Mouse (Mus musculus) urinary bladder, adult 2 months (tissue): ENCODE results near the gene Mtss1l. TPM values are rescaled to one million over a fixed set of nuclear protein-coding genes. Genes with fewer than 3 reads are reported as not detected.

Source experiments
- DNase-seq: peaks from one replicate; pipeline ENCODE4 v3.0.0; 2022; ENCODE audit warnings: low spot score
- polyA plus RNA-seq: library from polyadenylated mRNA; depleted of rRNA; stranded (reverse); fragments of >200 nt; gene quantifications from 2 replicates; pipeline ENCODE4 v1.2.3, GENCODE M21; 2012; rRNA removed

The Mtss1l gene
- 28.7 and 47.5 TPM in 2 replicates for polyA plus RNA-seq

DNA sequence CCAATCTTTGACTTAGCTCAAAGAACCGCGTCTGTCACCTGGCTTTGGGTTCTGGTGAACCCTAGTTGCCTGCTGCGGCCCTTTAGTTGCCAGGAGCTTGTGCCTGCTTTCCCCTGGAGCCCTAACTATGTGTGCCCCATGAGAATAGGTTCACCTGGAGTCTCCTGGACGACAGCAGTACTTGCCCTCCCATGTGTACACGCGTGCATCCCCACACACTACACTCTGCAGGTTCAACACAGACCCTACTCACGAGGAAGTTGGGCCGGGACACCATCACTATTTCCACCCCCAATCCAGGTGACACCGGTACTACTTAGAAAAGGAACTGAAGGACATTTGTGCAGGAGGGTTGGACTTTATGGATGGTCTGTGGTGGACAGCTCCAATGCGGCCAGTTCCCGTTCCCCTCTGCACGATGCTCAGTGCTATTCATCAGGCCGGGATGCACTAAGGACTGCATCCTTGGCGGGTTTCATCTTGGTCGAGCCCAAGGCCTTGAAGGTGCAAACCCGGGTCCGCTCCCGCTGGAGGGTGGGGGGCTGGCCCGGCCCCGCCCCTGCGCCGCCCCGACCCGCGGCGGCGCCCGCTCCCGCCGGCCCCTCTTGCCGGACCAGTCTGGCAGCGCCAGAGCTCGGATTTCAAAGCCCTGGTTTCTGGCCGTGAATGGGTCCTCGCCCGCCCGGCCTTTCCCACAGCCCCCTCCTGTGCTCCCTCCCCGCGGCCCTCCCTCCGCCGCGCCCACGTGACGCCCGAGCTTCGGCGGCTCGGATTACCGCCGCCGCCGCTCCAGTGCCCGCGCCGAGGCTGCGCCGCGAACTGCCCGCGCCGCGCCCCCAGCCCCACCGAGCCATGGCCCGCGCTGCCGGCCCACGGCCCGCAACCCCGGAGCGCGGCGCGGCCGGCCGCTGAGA lies at the start of gene Mtss1l:
Gene Mtss1l (plus strand): TSS at position 792 of the 914 bp plus-strand sequence.
- peak; percentile 69 for DNase-seq

DNA sequence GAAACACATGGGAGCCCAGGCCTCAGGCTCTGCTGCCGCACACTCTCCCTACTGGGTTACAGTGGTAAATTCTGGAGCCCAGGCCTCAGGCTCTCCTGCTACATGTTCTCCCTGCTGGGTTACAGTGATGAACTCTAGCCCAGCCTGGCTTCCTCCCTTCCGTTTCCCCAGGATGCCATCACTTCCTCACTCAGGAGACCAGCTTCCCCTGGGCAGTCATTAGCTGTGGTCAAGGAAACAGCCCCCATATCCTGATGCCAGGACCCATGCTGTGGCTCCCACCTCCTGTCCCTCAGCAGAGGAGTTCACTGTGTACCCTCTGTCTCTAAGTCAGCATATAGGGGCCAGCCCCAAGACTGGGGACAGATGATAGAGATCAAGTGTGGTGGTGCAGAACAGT lies 49.1 kb upstream of the Mtss1l start:
- no peak for DNase-seq

DNA sequence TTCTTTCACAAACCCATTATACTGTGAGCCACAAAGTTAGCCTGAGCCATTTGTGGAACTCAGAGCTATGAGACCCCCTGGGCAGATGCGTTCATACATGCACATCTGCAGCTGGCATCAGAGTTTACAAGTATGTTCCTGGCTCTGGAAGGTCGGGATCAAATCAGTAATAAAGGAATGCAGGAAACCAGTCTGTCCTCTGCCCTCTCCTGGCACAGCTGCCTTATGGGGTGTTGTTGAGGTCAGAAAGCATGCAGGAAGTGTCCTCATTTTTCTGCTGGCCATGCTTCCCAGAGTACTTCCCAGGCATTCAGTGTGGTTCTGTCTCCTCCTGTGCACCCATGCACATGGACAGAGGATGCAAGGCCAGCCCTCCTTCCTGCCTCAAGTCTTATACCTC lies 48.1 kb upstream of the Mtss1l start:
- DNase-seq: no peak

DNA sequence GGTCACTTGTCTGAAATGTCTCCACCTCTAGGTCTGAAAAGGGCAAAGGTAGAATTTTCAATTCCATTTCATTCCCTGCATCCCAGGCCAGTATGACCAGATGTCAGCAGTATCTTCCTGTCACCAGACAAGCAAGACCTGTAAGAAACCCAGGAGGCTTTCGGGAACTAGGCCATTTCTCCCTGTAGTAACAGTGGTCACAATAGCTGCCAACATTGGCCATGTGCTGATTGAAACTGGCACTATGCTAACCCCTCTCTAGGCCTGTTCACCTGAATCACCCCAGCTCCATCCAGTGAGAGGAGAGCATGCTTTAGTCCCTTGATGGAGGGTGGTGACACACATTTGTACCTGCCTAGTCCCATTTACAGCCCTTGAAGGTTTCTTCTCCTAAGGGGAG lies 46.7 kb upstream of the Mtss1l start:
- DNase-seq: no peak

DNA sequence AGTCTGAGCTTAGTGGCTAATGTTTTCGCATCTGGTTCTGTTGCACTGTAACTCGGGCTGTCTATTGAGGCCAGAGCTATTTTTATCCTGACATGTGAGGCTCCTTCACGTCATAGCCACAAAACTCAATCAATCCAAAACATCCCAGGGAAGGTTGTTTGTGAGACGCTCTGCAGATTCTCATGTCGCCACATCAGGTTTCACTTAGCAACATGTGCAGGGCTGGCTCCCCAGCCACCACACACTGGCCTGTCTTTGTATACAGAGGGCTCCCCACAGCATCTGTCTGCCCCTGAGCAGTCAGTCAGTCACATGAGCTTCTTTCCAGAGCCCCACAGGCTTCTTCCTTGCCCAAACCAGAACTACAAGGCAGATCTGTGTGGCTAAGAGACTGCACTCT lies 44.6 kb upstream of the Mtss1l start:
- DNase-seq: no peak

DNA sequence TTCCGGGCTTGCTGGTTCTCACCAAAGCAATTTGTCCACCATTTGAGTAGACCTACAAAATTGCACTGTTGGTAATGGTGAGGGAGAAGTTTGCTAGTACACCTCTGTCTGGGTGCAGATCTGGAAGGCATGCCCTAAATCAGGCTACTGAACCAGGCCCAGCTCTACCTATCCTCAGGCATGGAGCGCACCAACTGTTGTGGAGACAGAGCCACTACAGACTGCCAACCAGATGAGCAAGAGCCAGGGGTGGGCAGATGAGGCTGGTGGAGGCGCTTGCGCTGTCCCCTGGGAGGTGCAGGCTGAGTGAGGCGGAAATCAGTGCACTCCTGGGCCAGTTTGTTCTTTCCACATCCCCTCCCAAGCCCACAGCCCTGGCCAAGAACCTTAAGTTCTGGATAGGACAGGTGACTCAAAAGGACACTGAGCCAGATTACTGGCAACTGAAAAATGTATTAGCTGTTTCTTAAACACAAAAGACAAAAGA lies 44.1 kb upstream of the Mtss1l start:
- no peak for DNase-seq

DNA sequence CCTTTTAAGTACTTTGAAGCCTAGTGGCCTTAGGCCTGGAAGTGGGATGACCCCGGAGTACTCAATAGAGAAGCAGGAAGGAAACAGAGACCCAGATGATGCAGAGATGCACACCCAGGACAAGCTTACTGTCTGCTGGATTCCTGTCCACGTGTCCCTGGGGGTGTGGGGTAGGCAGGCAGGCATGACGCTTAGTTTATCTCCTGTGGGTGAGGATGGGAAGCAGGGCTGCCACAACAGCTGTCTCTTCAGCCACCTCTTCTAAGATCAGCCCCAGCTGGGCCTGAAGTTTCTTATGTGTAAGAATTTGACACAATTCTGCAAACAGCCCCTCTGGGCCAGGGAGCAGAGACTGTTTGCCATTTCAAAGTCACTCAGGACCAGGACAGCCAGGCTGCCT lies 42.3 kb upstream of the Mtss1l start:
- no peak for DNase-seq

DNA sequence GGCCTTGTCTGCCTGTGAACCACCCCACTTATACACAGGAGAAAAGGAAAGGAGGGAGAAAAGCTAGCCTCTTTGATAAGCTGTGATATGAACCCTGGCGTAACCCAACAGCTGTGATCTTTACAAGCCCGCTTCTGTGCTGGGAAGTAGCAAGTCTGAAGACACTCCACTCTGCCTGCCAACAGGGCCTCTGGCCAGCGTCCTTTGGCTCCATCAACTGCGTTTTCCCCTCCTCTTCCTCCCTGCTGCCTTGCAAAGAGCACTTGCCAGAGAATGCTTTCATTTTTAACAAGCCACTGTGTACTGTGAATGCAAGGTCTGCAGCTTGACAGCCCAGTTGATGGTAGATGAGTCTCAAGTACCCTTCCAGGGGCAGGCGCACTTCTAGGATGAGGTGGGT lies 33.5 kb upstream of the Mtss1l start:
- DNase-seq: no peak

DNA sequence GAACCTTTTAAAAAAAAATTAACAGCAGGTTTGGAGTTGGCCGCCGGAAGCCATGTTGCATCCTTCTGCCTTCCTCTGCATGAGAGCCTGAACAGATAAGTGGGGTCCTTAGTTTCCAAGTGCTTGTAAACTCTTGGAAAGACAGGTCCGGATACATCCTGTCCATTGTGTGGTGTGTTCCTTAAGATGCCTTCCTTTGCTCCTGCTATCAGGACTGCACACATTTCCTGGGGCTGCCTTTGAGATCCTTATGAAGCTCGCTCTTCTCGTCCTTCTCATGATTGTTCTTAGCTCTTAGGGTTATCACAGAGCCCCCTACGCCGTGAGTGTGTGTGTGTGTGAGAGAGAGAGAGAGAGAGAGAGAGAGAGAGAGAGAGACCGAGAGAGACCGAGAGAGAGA lies 31.3 kb upstream of the Mtss1l start:
- DNase-seq: no peak

DNA sequence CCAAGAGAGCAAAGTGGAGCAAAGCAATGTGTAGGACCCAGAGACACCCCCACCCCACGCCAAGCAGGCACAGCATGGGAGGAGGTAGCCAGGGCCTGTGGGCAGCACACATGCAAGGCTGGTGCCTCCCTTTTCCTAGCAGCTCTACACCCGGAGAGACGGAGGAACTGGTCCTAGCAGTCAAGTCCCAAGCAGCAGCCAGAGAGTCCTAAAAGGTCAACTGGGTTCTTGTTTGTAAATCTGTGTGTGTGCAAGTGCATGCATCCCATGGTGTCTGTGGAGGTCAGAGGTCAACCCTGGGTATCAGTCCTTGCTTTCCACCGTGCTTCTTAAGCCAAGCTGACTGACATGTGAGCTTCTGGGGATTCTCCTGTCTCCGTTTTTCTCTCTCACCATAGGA lies 27.1 kb upstream of the Mtss1l start:
- no peak for DNase-seq

DNA sequence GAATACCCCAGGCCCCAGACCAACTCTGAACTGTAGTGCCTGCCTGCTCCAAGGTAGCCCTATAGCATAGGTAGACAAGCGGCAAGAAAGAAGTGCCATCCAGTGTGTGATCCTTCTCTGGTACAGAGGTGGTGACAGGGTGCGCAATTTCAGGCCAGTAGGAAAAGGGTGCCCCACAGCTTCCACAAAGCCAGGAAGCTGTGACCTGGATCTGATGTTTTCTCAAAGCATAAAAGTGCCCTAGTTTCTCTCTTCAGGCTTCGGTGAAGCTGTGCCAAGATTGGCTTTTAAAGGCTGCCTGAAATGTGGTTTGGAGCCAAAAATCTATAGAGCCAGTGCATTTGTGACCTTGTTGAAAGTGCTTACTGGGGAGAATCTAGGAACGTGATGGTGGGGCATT lies 26.4 kb upstream of the Mtss1l start:
- no peak for DNase-seq

DNA sequence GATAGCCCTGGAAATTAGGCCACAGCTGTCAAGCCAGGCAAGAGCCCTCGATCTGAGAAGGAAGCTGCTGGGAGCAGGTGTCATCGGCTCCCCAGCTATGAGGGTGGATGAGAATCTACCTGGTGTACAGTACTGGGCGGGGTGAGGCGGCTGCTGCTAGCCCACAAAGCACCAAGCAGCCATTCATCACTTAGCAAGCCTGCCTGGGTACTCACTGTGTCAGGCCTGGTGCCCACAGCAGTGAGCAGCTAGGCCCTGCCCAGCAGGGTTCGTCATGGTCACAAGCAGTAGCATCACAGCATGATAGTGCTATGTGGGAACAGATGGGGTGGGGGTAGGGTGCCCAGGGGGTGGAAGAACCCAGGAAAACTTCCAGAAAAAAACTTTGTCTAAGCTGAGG lies 25.8 kb upstream of the Mtss1l start:
- DNase-seq: no peak

DNA sequence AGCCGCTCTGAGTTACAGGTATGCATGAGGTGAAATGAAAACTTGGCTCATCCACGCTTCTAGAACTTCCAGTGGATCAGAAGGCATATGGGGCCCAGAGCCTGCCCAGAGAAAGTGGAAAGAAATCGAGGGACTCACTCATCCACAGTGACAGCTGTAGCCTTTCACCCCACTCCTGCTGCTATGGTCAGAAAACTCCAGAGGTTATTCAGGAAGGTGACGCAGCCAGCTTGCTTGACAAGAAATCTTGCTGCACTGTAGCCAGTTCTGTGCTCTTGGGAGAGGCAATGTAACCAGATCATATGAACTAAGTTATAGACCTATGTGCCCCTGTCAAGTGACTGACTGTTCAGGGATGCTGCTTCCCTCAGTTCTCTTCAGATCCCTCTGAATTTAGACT lies 25.2 kb upstream of the Mtss1l start:
- DNase-seq: no peak

DNA sequence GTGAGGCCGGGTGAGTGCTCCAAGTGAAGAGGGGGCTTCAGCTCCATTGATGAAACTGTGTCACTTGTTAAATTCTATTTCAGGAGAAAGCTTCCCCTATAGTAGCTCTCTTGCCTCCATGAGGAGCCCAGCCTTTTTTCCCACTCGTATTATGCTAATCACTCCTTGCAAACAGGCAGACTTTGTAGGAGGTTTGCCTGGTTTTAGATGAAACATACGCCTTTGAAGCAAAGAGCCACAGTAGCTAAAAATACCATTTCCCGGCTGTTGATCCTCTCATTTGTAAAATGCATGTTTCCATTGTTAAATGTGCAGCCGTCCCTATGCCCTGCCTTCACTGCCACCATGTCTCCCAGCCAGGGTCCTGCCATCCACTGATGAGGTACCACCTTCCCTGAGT lies 23.7 kb upstream of the Mtss1l start:
- no peak for DNase-seq

DNA sequence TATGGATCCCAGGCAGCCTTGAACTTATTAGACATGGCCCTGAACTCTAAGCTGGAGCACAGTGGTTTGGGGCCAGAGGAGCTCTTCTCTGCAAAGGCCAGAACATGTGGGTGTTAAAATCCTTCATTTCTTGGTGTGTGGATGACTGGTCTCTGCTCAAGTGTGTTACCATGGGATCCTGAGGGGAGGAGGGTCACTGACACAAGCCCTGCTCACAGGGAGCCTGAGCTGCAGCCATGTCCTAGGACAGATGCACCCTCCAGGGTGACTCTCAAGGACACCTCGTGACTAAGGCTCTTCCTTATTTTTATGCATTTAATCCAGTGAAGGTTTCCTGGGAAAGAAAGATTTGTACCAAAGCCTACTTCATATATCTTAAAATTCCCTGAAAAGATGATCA lies 23.2 kb upstream of the Mtss1l start:
- no peak for DNase-seq

DNA sequence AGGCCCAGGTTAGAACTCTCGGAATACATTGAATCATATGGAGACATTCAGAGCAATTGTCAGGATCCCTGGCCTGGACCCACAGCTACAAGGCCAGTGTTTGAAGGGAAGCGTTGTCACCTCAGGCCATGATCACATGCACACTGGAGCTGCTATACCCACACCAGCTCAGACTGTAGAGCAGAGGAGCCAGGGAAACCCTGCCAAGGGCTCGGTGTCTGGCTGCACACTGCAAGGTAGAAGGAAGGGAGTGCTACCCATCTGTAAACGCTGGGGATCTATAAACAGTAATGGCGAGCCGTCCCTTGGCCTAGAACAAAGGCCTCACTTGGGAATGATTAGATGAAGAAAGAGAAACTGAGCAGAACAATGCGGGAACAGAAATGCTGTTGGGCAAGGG lies 21.8 kb upstream of the Mtss1l start:
- DNase-seq: no peak

DNA sequence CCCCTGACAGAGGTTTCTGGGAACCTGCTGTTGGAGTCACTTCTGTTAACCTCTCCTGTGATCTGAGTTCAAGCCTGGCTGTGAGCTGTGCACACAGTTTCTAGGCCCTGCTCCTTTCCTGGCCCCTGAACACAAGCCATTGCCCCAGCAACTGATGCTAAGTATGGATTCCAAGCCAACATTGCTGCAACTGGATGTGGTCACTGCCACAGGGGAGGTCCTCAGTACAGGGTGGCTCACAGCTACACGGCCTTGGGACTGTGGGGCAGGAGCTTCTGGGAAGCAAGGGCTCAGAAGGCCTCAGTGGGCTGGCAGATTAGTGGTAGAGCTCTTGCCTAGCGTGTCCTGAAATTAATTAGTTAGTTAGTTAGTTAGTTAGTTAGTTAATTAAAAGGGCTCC lies 20.7 kb upstream of the Mtss1l start:
- DNase-seq: no peak

DNA sequence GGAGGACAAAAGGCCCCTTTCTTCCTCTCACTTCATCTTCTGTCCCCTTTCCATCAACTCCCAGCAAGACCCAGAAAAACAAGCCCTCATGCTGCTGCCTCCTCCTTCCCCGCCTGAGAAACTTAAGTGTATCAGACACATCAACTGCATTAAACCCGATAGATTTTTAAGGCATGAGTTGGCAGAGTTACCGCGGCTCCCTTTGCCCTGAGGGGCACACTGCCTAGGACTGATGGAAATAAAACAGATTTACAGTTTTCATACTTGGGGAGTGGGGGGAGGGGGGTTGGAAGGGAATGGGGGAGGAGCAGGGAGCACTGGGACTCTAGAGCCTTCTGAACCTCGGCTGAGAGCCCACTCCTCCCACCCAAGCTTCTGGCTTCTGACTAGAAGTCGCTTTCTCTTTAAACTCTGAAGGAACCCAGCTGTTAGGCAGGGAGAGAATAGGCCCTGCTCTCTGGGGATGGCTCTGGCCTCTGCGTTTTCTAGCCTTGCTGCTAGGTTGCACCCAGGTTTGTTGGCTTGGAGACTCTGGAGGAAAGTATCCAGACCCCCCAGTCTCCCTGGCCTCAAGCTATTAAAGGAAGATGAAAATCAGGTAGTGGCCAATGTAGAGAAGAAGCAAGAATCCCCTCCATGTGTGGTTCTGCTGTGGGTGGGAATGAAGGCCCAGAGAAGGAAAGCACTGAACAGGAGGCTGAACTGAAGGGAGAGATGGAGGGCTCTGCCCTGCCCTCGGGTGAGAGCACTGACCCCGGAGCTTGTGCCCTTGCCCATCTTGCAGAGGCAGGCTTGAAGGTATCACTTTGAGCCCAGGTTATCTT lies 18.4 kb upstream of the Mtss1l start:
- DNase-seq: no peak

DNA sequence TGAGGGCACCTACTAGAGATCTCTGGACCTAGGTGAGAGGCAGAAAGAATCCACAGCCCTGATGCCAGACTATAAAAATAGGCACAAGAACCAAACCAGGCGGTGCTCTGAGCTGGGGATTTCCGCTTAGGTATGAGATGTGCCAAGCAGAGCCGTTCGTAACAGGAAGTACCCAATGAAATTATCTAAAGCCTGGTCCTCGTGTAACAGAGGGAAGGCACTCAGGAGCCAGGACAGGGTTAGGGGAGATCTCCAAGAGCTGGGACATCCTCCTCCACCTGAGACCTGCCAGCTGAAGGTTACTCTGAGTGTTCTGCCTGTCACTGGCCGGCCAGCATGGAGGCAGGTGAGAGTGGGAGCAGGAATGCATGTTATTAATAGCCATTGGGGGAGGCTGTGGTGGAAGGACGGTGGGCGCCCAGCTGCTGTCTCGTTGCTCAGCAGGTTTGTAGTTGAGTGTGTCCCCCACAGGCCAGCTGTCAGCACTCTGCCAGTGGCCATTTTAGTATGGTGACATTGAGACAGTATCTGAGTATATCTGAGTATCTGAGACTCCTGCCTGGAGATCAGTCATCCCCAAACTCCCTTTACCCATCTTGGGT lies 17.7 kb upstream of the Mtss1l start:
- DNase-seq: no peak

DNA sequence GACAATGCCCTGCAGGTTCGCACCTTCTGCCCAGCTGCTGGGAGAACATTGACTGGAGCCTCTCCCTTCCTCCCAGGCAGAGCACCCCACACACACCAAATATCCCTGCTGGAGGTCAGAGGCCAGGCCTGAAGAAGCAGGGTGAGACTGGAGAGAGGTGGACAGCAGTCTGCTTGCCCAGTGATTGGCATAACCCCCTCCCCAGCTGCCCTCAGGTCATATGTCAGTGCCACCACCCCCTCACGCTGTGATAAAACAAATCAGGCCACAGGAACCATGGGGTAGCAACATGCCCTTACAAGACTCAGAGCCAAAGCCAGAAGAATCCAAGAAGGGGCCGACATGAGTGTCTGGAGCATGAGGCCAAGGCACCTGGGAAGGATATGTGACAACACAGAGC lies 17.2 kb upstream of the Mtss1l start:
- DNase-seq: no peak

DNA sequence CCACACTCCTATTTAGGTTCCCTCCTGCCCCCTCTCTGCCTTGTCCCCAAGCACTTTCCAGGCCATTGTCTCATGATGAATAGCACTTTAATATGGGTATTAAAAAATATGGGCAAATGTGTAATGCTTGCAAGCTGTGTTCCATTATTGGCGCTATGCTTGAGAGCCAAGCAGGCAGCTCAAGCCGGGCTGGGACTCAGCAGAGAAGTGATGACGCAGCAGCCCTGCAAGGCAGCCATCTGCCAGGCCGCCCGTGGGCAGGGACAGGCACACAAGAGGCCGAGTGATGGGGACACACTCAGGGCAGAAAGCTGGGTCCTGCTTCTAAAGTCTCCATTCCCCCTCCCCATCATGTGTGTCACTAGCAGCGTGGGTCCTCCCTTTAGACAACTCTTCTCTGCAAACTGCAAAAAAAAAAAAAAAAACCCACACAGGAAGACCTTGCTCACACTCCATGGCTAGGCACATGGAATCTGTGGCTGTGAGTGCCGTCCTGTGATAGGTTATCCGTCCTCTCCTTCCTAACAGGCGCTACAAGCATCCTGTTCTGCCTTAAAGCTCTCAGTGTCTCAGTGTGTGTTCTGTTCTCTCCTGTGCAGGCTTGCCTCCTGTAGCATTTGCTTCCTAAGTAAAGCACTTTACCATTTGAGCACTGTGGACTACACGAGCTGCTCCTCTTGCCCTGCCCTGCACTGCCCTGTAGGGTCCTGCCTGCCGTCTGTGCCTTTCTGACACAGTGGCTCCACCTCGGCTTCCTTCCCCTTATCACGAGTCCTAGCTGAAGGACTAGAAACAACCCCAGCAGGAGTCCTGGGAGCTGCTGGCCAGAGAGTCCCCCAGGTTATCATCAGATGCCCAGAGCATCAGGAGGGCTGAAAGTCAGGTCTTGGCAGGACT lies 15.6 kb upstream of the Mtss1l start:
- no peak for DNase-seq
